Mouse (Mus musculus): ENCODE data around the gene Tnfsf14. TPM values are rescaled to one million over a fixed set of nuclear protein-coding genes. Genes with fewer than 3 reads are reported as not detected.

Gene Tnfsf14
- total RNA-seq, 1 experiment from 2014 or later = 10.5 TPM

GRCm38 (mm10) chr17:57148994-57149803 is 44.8 kb downstream of the Tnfsf14 start, which contains the start of gene Cd70:
Cd70 (minus strand) TSS chr17:57149777.
- ATAC-seq (replicated peaks; ENCODE audit: insufficient number of reproducible peaks, low FRiP score, low TSS enrichment, poor library complexity, severe bottlenecking) = no peak

- ATAC-seq (replicated peaks; ENCODE audit: insufficient number of reproducible peaks, low FRiP score, low TSS enrichment, poor library complexity, severe bottlenecking) = no peak
These were observed 45.6 kb downstream of the Tnfsf14 start for GRCm38 (mm10) chr17:57148343-57148742.

- no peak for ATAC-seq (replicated peaks; ENCODE audit: insufficient number of reproducible peaks, low FRiP score, low TSS enrichment, poor library complexity, severe bottlenecking)
These were observed 48.9 kb downstream of the Tnfsf14 start for GRCm38 (mm10) chr17:57145115-57145514.

- no peak for ATAC-seq (replicated peaks; ENCODE audit: insufficient number of reproducible peaks, low FRiP score, low TSS enrichment, poor library complexity, severe bottlenecking)
These were observed 50.3 kb downstream of the Tnfsf14 start for GRCm38 (mm10) chr17:57143704-57144103.

- no peak for ATAC-seq (replicated peaks; ENCODE audit: insufficient number of reproducible peaks, low FRiP score, low TSS enrichment, poor library complexity, severe bottlenecking)
These were observed 54.3 kb downstream of the Tnfsf14 start for GRCm38 (mm10) chr17:57139708-57140107.

Other genes with a start within 250 kb of the Tnfsf14 start
- gene Acer1, start 212.1 kb downstream of the Tnfsf14 start, total RNA-seq (2017) = not detected in 3 replicates
- 12.3 to 27.6 TPM (median 13.8 TPM) in 3 replicates for gene Clpp, start 203.9 kb downstream of the Tnfsf14 start, total RNA-seq (2017)
- 8.0 to 11.9 TPM (median 9.8 TPM) in 3 replicates for gene Alkbh7, start 196.8 kb downstream of the Tnfsf14 start, total RNA-seq (2017)
- not detected in 3 replicates for gene Pspn, start 194.2 kb downstream of the Tnfsf14 start, total RNA-seq (2017)
- 81.4 to 95.0 TPM (median 83.1 TPM) in 3 replicates for gene Gtf2f1, start 182.9 kb downstream of the Tnfsf14 start, total RNA-seq (2017)
- not detected in 3 replicates for gene Gm17949, start 182.7 kb downstream of the Tnfsf14 start, total RNA-seq (2017)
- 25.1 to 60.3 TPM (median 33.8 TPM) in 3 replicates for gene Khsrp, start 162.7 kb downstream of the Tnfsf14 start, total RNA-seq (2017)
- gene Slc25a41, start 152.5 kb downstream of the Tnfsf14 start, total RNA-seq (2017) = not detected in 3 replicates
- gene Crb3, start 135.1 kb downstream of the Tnfsf14 start, total RNA-seq (2017) = 1.4 TPM in 1 of 3 replicates, not detected in the others
- gene Slc25a23, start 134.3 kb downstream of the Tnfsf14 start, total RNA-seq (2017) = 0.21 to 1.7 TPM (median 1.3 TPM) in 3 replicates
- 32.3 to 86.7 TPM (median 48.3 TPM) in 3 replicates for gene Dennd1c, start 115.7 kb downstream of the Tnfsf14 start, total RNA-seq (2017)
- gene Tubb4a, start 106.4 kb downstream of the Tnfsf14 start, total RNA-seq (2017) = 0.58 to 1.4 TPM in 2 of 3 replicates, not detected in the other
- gene Tnfsf9, start 88.9 kb downstream of the Tnfsf14 start, total RNA-seq (2017) = 0.57 to 1.3 TPM (median 1.2 TPM) in 3 replicates
- gene Cd70, start 44.4 kb downstream of the Tnfsf14 start, total RNA-seq (2017) = not detected in 3 replicates
- 96.6 to 152 TPM (median 129 TPM) in 3 replicates for gene C3, start 34.0 kb upstream of the Tnfsf14 start, total RNA-seq (2017)
- 27.2 to 32.8 TPM (median 27.8 TPM) in 3 replicates for gene Gpr108, start 54.3 kb upstream of the Tnfsf14 start, total RNA-seq (2017)
- gene Trip10, start 55.3 kb upstream of the Tnfsf14 start, total RNA-seq (2017) = 4.5 to 10.8 TPM (median 9.2 TPM) in 3 replicates
- 267 to 324 TPM (median 306 TPM) in 3 replicates for gene Vav1, start 84.9 kb upstream of the Tnfsf14 start, total RNA-seq (2017)
- 195 to 384 TPM (median 329 TPM) in 3 replicates for gene Adgre1, start 164.5 kb upstream of the Tnfsf14 start, total RNA-seq (2017)